Mouse (Mus musculus): Measurements from ENCODE around the gene Gm6899.

Gene Gm6899

GRCm38 (mm10) chr11:26642141-26642540 is 49.1 kb downstream of the Gm6899 start:
- no peak for DNase-seq (ENCODE audit: low spot score in 2 of 2)
